Mouse (Mus musculus) MEL (cell line): ENCODE data around the gene Ankrd52. TPM values are rescaled to one million over a fixed set of nuclear protein-coding genes. Genes with fewer than 3 reads are reported as not detected.

Experiments
- DNase-seq: peaks from one replicate; pipeline ENCODE4 v3.0.0; 2011; ENCODE audit warnings: low read depth, low spot score
- H3K27ac ChIP-seq: 2 replicates; pipeline ENCODE4 v1.5.1; 2012; ENCODE audit warnings: low read depth, mild to moderate bottlenecking, control low read depth, low read length, moderate library complexity; ENCODE audit not compliant: control insufficient read depth
- H3K27me3 ChIP-seq, 2 experiments: fragments of 150-350 bp in 1 of 2; sonication (generic) in 1 of 2; 2 replicates each; pipeline ENCODE4 v1.6.1; 2012; ENCODE audit warnings: low read length in 2 of 2, mild to moderate bottlenecking in 2 of 2, improper control_type of control experiment in 1 of 2, moderate library complexity in 1 of 2; ENCODE audit not compliant: insufficient read depth in 2 of 2, control insufficient read depth in 1 of 2
- H3K36me3 ChIP-seq, 2 experiments: 2 replicates each; pipeline ENCODE4 v1.6.1; 2012 to 2014; ENCODE audit warnings: low read length in 2 of 2, improper control_type of control experiment in 1 of 2, inconsistent platforms in 1 of 2, mild to moderate bottlenecking in 1 of 2; ENCODE audit not compliant: insufficient read depth in 2 of 2, control insufficient read depth in 1 of 2
- H3K4me1 ChIP-seq, 2 experiments: fragments of 150-350 bp in 1 of 2; sonication (generic) in 1 of 2; 2 replicates each; pipeline ENCODE4 v1.6.1; 2012; ENCODE audit warnings: low read length in 2 of 2, improper control_type of control experiment in 1 of 2, mild to moderate bottlenecking in 1 of 2; ENCODE audit not compliant: insufficient read depth in 2 of 2, control insufficient read depth in 1 of 2
- H3K4me3 ChIP-seq, 2 experiments: fragments of 150-350 bp in 1 of 2; sonication (generic) in 1 of 2; 2 replicates each; pipeline ENCODE4 v1.5.1; 2012; ENCODE audit warnings: low read depth in 2 of 2, low read length in 2 of 2, mild to moderate bottlenecking in 2 of 2, moderate library complexity in 2 of 2, control low read depth in 1 of 2, improper control_type of control experiment in 1 of 2; ENCODE audit not compliant: control insufficient read depth in 1 of 2, insufficient read depth in 1 of 2
- H3K79me2 ChIP-seq: 2 replicates; pipeline ENCODE4 v1.6.1; 2012; ENCODE audit warnings: mild to moderate bottlenecking, low read length, moderate library complexity; ENCODE audit not compliant: control insufficient read depth, poor library complexity, insufficient read depth
- H3K9ac ChIP-seq: 2 replicates; pipeline ENCODE4 v1.6.1; 2012; ENCODE audit warnings: low read depth, mild to moderate bottlenecking, control low read depth, low read length, moderate library complexity; ENCODE audit not compliant: control insufficient read depth, poor library complexity, severe bottlenecking
- H3K9me3 ChIP-seq: fragments of 150-350 bp; sonication (generic); replicated peaks from 2 replicates; pipeline ENCODE4 v1.6.1; 2012; ENCODE audit warnings: mild to moderate bottlenecking, low read length, improper control_type of control experiment, moderate library complexity; ENCODE audit not compliant: insufficient read depth
- CTCF ChIP-seq, 3 experiments: IDR thresholded peaks in 2 of 3; conservative IDR thresholded peaks in 1 of 3; 2 replicates each; pipeline ENCODE4 v1.5.1; 2011 to 2012; ENCODE audit warnings: low read length in 3 of 3, low read depth in 2 of 3, mild to moderate bottlenecking in 2 of 3, improper control_type of control experiment in 1 of 3, inconsistent platforms in 1 of 3, mixed read lengths in 1 of 3, moderate library complexity in 1 of 3; ENCODE audit not compliant: control insufficient read depth in 1 of 3, insufficient read depth in 1 of 3, poor library complexity in 1 of 3, severe bottlenecking in 1 of 3
- ELF1 ChIP-seq: IDR thresholded peaks from 2 replicates; pipeline ENCODE4 v1.6.1; 2014; ENCODE audit warnings: low read depth, mild to moderate bottlenecking, inconsistent platforms, low read length, improper control_type of control experiment, moderate library complexity
- EP300 ChIP-seq, 2 experiments: IDR thresholded peaks; 2 replicates each; pipeline ENCODE4 v1.6.1; 2011; ENCODE audit warnings: improper control_type of control experiment in 2 of 2, low read length in 2 of 2, low read depth in 1 of 2, mild to moderate bottlenecking in 1 of 2
- ETS1 ChIP-seq: IDR thresholded peaks from 2 replicates; pipeline ENCODE4 v1.6.1; 2012; ENCODE audit warnings: low read depth, mild to moderate bottlenecking, inconsistent platforms, low read length, improper control_type of control experiment, moderate library complexity
- GABPA ChIP-seq: IDR thresholded peaks from 2 replicates; pipeline ENCODE4 v1.6.1; 2012; ENCODE audit warnings: low read depth, mild to moderate bottlenecking, inconsistent platforms, low read length, improper control_type of control experiment, moderate library complexity
- HCFC1 ChIP-seq: IDR thresholded peaks from 2 replicates; pipeline ENCODE4 v1.6.1; 2012; ENCODE audit warnings: low read depth, mild to moderate bottlenecking, inconsistent platforms, low read length, improper control_type of control experiment, moderate library complexity
- KAT2A ChIP-seq: conservative IDR thresholded peaks from 2 replicates; pipeline ENCODE4 v1.6.1; 2012; ENCODE audit warnings: low read depth, low read length, improper control_type of control experiment, inconsistent platforms
- MAFK ChIP-seq: IDR thresholded peaks from 2 replicates; pipeline ENCODE4 v1.6.1; 2011; ENCODE audit warnings: low read depth, mild to moderate bottlenecking, low read length, improper control_type of control experiment, borderline replicate concordance
- MAZ ChIP-seq: IDR thresholded peaks from 2 replicates; pipeline ENCODE4 v1.6.1; 2012; ENCODE audit warnings: low read depth, mild to moderate bottlenecking, inconsistent platforms, low read length, improper control_type of control experiment
- MXI1 ChIP-seq: IDR thresholded peaks from 2 replicates; pipeline ENCODE4 v1.6.1; 2011; ENCODE audit warnings: mild to moderate bottlenecking, low read depth, low read length, improper control_type of control experiment
- MYB ChIP-seq: IDR thresholded peaks from 2 replicates; pipeline ENCODE4 v1.6.1; 2011; ENCODE audit warnings: mild to moderate bottlenecking, low read depth, low read length, improper control_type of control experiment
- MYC ChIP-seq: IDR thresholded peaks from 2 replicates; pipeline ENCODE4 v1.6.1; 2011; ENCODE audit warnings: low read depth, mild to moderate bottlenecking, low read length, improper control_type of control experiment, moderate library complexity
- NELFE ChIP-seq: IDR thresholded peaks from 2 replicates; pipeline ENCODE4 v1.6.1; 2011; ENCODE audit warnings: low read depth, low read length, improper control_type of control experiment
- POLR2A ChIP-seq, 2 experiments: IDR thresholded peaks; 2 replicates each; pipeline ENCODE4 v1.6.1; 2011 to 2012; ENCODE audit warnings: low read length in 2 of 2, mild to moderate bottlenecking in 2 of 2, control low read depth in 1 of 2, improper control_type of control experiment in 1 of 2, low read depth in 1 of 2, moderate library complexity in 1 of 2; ENCODE audit not compliant: control insufficient read depth in 1 of 2, insufficient read depth in 1 of 2, poor library complexity in 1 of 2
- RAD21 ChIP-seq: IDR thresholded peaks from 2 replicates; pipeline ENCODE4 v1.6.1; 2011; ENCODE audit warnings: mild to moderate bottlenecking, low read depth, low read length, improper control_type of control experiment
- RCOR1 ChIP-seq: IDR thresholded peaks from 2 replicates; pipeline ENCODE4 v1.6.1; 2012; ENCODE audit warnings: low read depth, mild to moderate bottlenecking, inconsistent platforms, low read length, improper control_type of control experiment
- SIN3A ChIP-seq: IDR thresholded peaks from 2 replicates; pipeline ENCODE4 v1.6.1; 2012; ENCODE audit warnings: low read length, improper control_type of control experiment, inconsistent platforms
- SMC3 ChIP-seq: IDR thresholded peaks from 2 replicates; pipeline ENCODE4 v1.6.1; 2011; ENCODE audit warnings: low read depth, low read length, improper control_type of control experiment
- TAL1 ChIP-seq: IDR thresholded peaks from 2 replicates; pipeline ENCODE4 v1.6.1; 2012; ENCODE audit warnings: mild to moderate bottlenecking, inconsistent platforms, low read length, moderate library complexity, mixed read lengths
- TCF12 ChIP-seq: IDR thresholded peaks from 2 replicates; pipeline ENCODE4 v1.6.1; 2014; ENCODE audit warnings: low read depth, mild to moderate bottlenecking, inconsistent platforms, low read length, improper control_type of control experiment, moderate library complexity
- USF1 ChIP-seq: IDR thresholded peaks from 2 replicates; pipeline ENCODE4 v1.6.1; 2014; ENCODE audit warnings: low read depth, mild to moderate bottlenecking, inconsistent platforms, low read length, improper control_type of control experiment, moderate library complexity
- USF2 ChIP-seq, 2 experiments: IDR thresholded peaks; 2 replicates each; pipeline ENCODE4 v1.6.1; 2011 to 2012; ENCODE audit warnings: improper control_type of control experiment in 2 of 2, low read length in 2 of 2, borderline replicate concordance in 1 of 2, inconsistent platforms in 1 of 2, low read depth in 1 of 2, mild to moderate bottlenecking in 1 of 2; ENCODE audit not compliant: insufficient read depth in 1 of 2
- ZKSCAN1 ChIP-seq: IDR thresholded peaks from 2 replicates; pipeline ENCODE4 v1.6.1; 2012; ENCODE audit warnings: low read depth, mild to moderate bottlenecking, inconsistent platforms, low read length, improper control_type of control experiment, moderate library complexity
- polyA plus RNA-seq, 2 experiments: library from polyadenylated mRNA; stranded (reverse) in 1 of 2; unstranded in 1 of 2; fragments of >175 nt in 1 of 2; fragments of >200 nt in 1 of 2; gene quantifications; 2 replicates each; pipeline versions ENCODE4 v1.2.1 to v1.2.4; 2012; ENCODE audit warnings: low replicate concordance in 2 of 2, low read depth in 1 of 2; ENCODE audit not compliant: insufficient read length in 2 of 2, insufficient read depth in 1 of 2, missing spikeins in 1 of 2
- total RNA-seq: library from RNA; depleted of rRNA; stranded (reverse); fragments of 300-350 nt; gene quantifications from 2 replicates; pipeline ENCODE4 v1.2.3, GENCODE M21; 2012

The Ankrd52 gene
- total and polyA plus RNA-seq, 3 experiments, result 9.5 to 39.9 TPM; not detected in 1

DNA sequence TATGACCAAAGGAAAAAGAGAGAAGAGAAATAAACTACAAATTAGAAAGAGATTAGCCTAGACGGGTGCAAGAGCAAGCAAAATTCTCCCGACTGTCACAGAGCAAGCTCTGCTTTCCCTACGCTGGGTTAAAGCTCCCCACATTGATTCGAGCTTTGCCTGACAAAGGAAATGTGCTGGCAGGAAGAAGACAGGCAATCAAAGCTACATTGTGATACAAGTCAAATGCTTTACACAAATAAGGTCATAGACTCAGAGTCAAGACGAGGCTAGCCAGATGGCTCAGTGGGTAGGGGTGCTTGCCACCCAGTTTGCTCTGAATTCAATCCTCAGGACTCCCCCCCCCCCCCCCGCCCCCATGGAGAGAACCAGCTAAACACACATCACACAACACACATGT, 6.9 kb upstream of the Ankrd52 start:
- Histone ChIP-seq H3K9me3 (no peaks in the 10 kb centered on the region), H3K27ac (no peak overlapping the region), H3K79me2 (peaks cover 2% of the 10 kb centered on the region; the same call in 1 of the 2 replicates), H3K36me3 (peaks cover 0 to 13% of the 10 kb centered on the region in 2 experiments; a peak in 3 of 4 replicates), H3K4me1 (peaks cover 11 to 18% of the 10 kb centered on the region in 2 experiments), H3K27me3 (no peaks in the 10 kb centered on the region), H3K4me3 (no peak overlapping the region), H3K9ac (no peak overlapping the region)
- DNase-seq, result no peak
- TF ChIP-seq TCF12 (no peak), USF1 (no peak), CTCF (IDR thresholded peaks at IDR 0.05 in 2 of 3, conservative IDR thresholded peaks at IDR 0.05 in 1 of 3; ENCODE audit: control insufficient read depth in 1 of 3, insufficient read depth in 1 of 3, low read depth in 2 of 3, low read length in 3 of 3, poor library complexity in 1 of 3, severe bottlenecking in 1 of 3) (no peak), HCFC1 (no peak), TAL1 (no peak), MXI1 (no peak), EP300 (IDR thresholded peaks at IDR 0.05; ENCODE audit: low read depth in 1 of 2, low read length in 2 of 2) (no peak), KAT2A (no peak), ELF1 (no peak), POLR2A (IDR thresholded peaks at IDR 0.05; ENCODE audit: control insufficient read depth in 1 of 2, insufficient read depth in 1 of 2, low read depth in 1 of 2, low read length in 2 of 2, poor library complexity in 1 of 2) (no peak), MYB (no peak), SIN3A (no peak), RAD21 (no peak)

DNA sequence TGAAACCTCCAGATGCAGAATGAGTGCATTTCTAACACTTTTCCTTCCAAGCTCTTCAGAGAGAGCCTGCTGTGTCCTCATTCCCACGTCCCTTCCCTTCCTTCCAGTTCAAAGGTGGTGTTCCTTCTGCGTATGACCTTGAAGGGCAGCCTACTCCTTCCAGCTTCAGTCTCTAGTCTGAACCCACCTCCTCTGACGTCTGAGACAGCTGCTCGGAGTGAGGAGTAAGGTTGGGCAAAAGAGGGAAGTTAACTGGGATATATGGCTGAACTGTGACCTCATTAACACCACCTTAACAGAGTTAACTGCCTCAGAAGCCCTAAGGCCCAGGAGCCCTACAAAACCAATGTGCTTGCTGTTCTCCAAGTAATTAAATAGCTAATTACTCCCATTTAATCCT, 6.3 kb upstream of the Ankrd52 start:
- Histone ChIP-seq H3K4me3 (no peak overlapping the region), H3K9ac (no peak overlapping the region), H3K27ac (no peak overlapping the region), H3K79me2 (peaks cover 2% of the 10 kb centered on the region; the same call in 1 of the 2 replicates), H3K36me3 (peaks cover 0 to 13% of the 10 kb centered on the region in 2 experiments; a peak in 2 of 4 replicates), H3K9me3 (no peaks in the 10 kb centered on the region), H3K4me1 (peaks cover 11 to 18% of the 10 kb centered on the region in 2 experiments), H3K27me3 (no peaks in the 10 kb centered on the region)
- no peak for TF ChIP-seq CTCF (IDR thresholded peaks at IDR 0.05 in 2 of 3, conservative IDR thresholded peaks at IDR 0.05 in 1 of 3; ENCODE audit: control insufficient read depth in 1 of 3, insufficient read depth in 1 of 3, low read depth in 2 of 3, low read length in 3 of 3, poor library complexity in 1 of 3, severe bottlenecking in 1 of 3)
- no peak for TF ChIP-seq RCOR1
- no peak for TF ChIP-seq NELFE
- no peak for TF ChIP-seq ETS1
- TF ChIP-seq SMC3, result no peak
- TF ChIP-seq MAZ, result no peak
- TF ChIP-seq MAFK, result no peak
- TF ChIP-seq GABPA, result no peak
- TF ChIP-seq MYC, result no peak
- no peak for TF ChIP-seq ZKSCAN1
- TF ChIP-seq POLR2A (IDR thresholded peaks at IDR 0.05; ENCODE audit: control insufficient read depth in 1 of 2, insufficient read depth in 1 of 2, low read depth in 1 of 2, low read length in 2 of 2, poor library complexity in 1 of 2), result no peak
- TF ChIP-seq USF2 (IDR thresholded peaks at IDR 0.05; ENCODE audit: borderline replicate concordance in 1 of 2, insufficient read depth in 1 of 2, low read depth in 1 of 2, low read length in 2 of 2), result no peak
- no peak for DNase-seq
